Mouse (Mus musculus): ENCODE data around the gene Tnrc18.

GRCm38 (mm10) chr5:142709436-142709835 is 108.0 kb downstream of the Tnrc18 start:
- no peak for TF ChIP-seq CTCF (IDR thresholded peaks at IDR 0.05; ENCODE audit: control insufficient read depth, insufficient read depth, insufficient replicate concordance, low read depth, low read length)
- no peak for TF ChIP-seq POLR2A (IDR thresholded peaks at IDR 0.05; ENCODE audit: control insufficient read depth, low read depth, low read length)

Measured in testis, adult 2 months (tissue).